Mouse (Mus musculus) intestine, embryonic 14.5 days (tissue): ENCODE data around the gene Prn. TPM values are rescaled to one million over a fixed set of nuclear protein-coding genes. Genes with fewer than 3 reads are reported as not detected.

Experiments
- ATAC-seq: fragments of 200-750 bp; cut with Nextera tagmentation; replicated peaks from 2 replicates; pipeline ENCODE4 v1.8.0; 2017; ENCODE audit warnings: low read depth, moderate number of reproducible peaks, moderate TSS enrichment, moderate library complexity; ENCODE audit not compliant: low FRiP score, low TSS enrichment
- DNase-seq: peaks from one replicate; pipeline ENCODE4 v3.0.0-alpha.2; 2018; ENCODE audit warnings: low spot score
- H3K27ac ChIP-seq: fragments of 300-500 bp; sonication (generic); 2 replicates; pipeline ENCODE4 v1.5.1; 2014; ENCODE audit warnings: low read depth, mild to moderate bottlenecking, control low read depth
- H3K27me3 ChIP-seq: fragments of 300-500 bp; sonication (generic); replicated peaks from 2 replicates; pipeline ENCODE4 v1.6.1; 2014; ENCODE audit warnings: low read length, control low read depth; ENCODE audit not compliant: control insufficient read depth, insufficient read depth
- H3K36me3 ChIP-seq: fragments of 300-500 bp; sonication (generic); 2 replicates; pipeline ENCODE4 v1.6.1; 2014; ENCODE audit warnings: low read length, control low read depth; ENCODE audit not compliant: control insufficient read depth, insufficient read depth
- H3K4me1 ChIP-seq: fragments of 300-500 bp; sonication (generic); replicated peaks from 2 replicates; pipeline ENCODE4 v1.6.1; 2014; ENCODE audit warnings: low read length, control low read depth, mixed read lengths; ENCODE audit not compliant: control insufficient read depth, insufficient read depth
- H3K4me2 ChIP-seq: fragments of 300-500 bp; sonication (generic); 2 replicates; pipeline ENCODE4 v1.6.1; 2014; ENCODE audit warnings: low read length
- H3K4me3 ChIP-seq: fragments of 300-500 bp; sonication (generic); 2 replicates; pipeline ENCODE4 v1.5.1; 2014; ENCODE audit warnings: low read depth, low read length, control low read depth, mixed read lengths
- H3K9ac ChIP-seq: fragments of 300-500 bp; sonication (generic); 2 replicates; pipeline ENCODE4 v1.6.1; 2014; ENCODE audit warnings: mild to moderate bottlenecking, low read length
- H3K9me3 ChIP-seq: fragments of 300-500 bp; sonication (generic); 2 replicates; pipeline ENCODE4 v1.6.1; 2016; ENCODE audit warnings: low read length, control low read depth; ENCODE audit not compliant: control insufficient read depth
- WGBS: fragments of 180-500 bp; shearing (Covaris S2); extraction: QIAGEN DNeasy Blood & Tissue Kit; methylation state at CpG from one replicate; pipeline ENCODE4 v1.1.7; 2014; 5-methylcytosine and 5-hydroxymethylcytosine counted together
- polyA plus RNA-seq: library from polyadenylated mRNA; unstranded; fragments of >200 nt; fragmentation: Nextera tagmentation; extraction: Ambion mirVana; gene quantifications from 2 replicates; pipeline ENCODE4 v1.2.1, GENCODE M21; 2014

The Prn gene
- polyA plus RNA-seq, 1 experiment from 2014 or later: not detected

- Histone ChIP-seq H3K9me3 (no peaks in the 10 kb centered on the region), H3K36me3 (no peaks in the 10 kb centered on the region), H3K4me3 (no peak overlapping the region), H3K27ac (no peak overlapping the region), H3K27me3 (no peaks in the 10 kb centered on the region), H3K9ac (no peak overlapping the region), H3K4me2 (no peak overlapping the region), H3K4me1 (no peaks in the 10 kb centered on the region)
- DNase-seq (no peak), ATAC-seq (no peak)
- WGBS: 51% methylated on average over 3 of the region's 3 CpGs
Observed at GRCm38 (mm10) chr2:131987950-131988349, 78.2 kb downstream of the Prn start.

GRCm38 (mm10) chr2:131988550-131988949 is 78.8 kb downstream of the Prn start:
- no peak overlapping the region for H3K27ac ChIP-seq
- DNase-seq: no peak
- WGBS: 64% methylated on average over 2 of the region's 2 CpGs
- no peaks in the 10 kb centered on the region for H3K36me3 ChIP-seq
- H3K9ac ChIP-seq: no peak overlapping the region
- ATAC-seq: no peak
- no peaks in the 10 kb centered on the region for H3K4me1 ChIP-seq
- H3K4me3 ChIP-seq: no peak overlapping the region
- H3K27me3 ChIP-seq: no peaks in the 10 kb centered on the region
- H3K9me3 ChIP-seq: no peaks in the 10 kb centered on the region
- no peak overlapping the region for H3K4me2 ChIP-seq

- H3K4me1 ChIP-seq: no peaks in the 10 kb centered on the region
- no peak overlapping the region for H3K4me3 ChIP-seq
- H3K9me3 ChIP-seq: no peaks in the 10 kb centered on the region
- H3K9ac ChIP-seq: no peak overlapping the region
- no peak overlapping the region for H3K27ac ChIP-seq
- H3K4me2 ChIP-seq: no peak overlapping the region
- no peak for DNase-seq
- no peaks in the 10 kb centered on the region for H3K36me3 ChIP-seq
- H3K27me3 ChIP-seq: no peaks in the 10 kb centered on the region
- ATAC-seq: no peak
- WGBS: 84% methylated on average over 2 of the region's 2 CpGs
Observed at GRCm38 (mm10) chr2:131992487-131992886, 82.7 kb downstream of the Prn start.

- ATAC-seq (no peak), DNase-seq (no peak)
- no peaks in the 10 kb centered on the region for H3K36me3 ChIP-seq
- WGBS: 66% methylated on average over 4 of the region's 4 CpGs
- H3K4me1 ChIP-seq: no peaks in the 10 kb centered on the region
- H3K4me2 ChIP-seq: no peak overlapping the region
- no peak overlapping the region for H3K9ac ChIP-seq
- no peak overlapping the region for H3K4me3 ChIP-seq
- no peak overlapping the region for H3K27ac ChIP-seq
- H3K9me3 ChIP-seq: no peaks in the 10 kb centered on the region
- no peaks in the 10 kb centered on the region for H3K27me3 ChIP-seq
Observed at GRCm38 (mm10) chr2:131993151-131993550, 83.4 kb downstream of the Prn start.

- H3K4me2 ChIP-seq: no peak overlapping the region
- no peaks in the 10 kb centered on the region for H3K9me3 ChIP-seq
- WGBS: 28% methylated on average over 14 of the region's 14 CpGs
- ATAC-seq (no peak), DNase-seq (no peak)
- H3K4me3 ChIP-seq: no peak overlapping the region
- no peak overlapping the region for H3K9ac ChIP-seq
- H3K36me3 ChIP-seq: no peaks in the 10 kb centered on the region
- H3K4me1 ChIP-seq: no peaks in the 10 kb centered on the region
- no peak overlapping the region for H3K27ac ChIP-seq
- H3K27me3 ChIP-seq: no peaks in the 10 kb centered on the region
Observed at GRCm38 (mm10) chr2:131993563-131994088, 83.9 kb downstream of the Prn start.

GRCm38 (mm10) chr2:131994971-131995370 is 85.2 kb downstream of the Prn start:
- Histone ChIP-seq H3K9me3 (no peaks in the 10 kb centered on the region), H3K4me3 (no peak overlapping the region), H3K27ac (no peak overlapping the region), H3K9ac (no peak overlapping the region), H3K4me1 (no peaks in the 10 kb centered on the region), H3K27me3 (no peaks in the 10 kb centered on the region), H3K4me2 (no peak overlapping the region), H3K36me3 (no peaks in the 10 kb centered on the region)
- WGBS: 88% methylated on average over 6 of the region's 6 CpGs
- ATAC-seq (no peak), DNase-seq (no peak)

- ATAC-seq: no peak
Observed at GRCm38 (mm10) chr2:131995742-131996141, 86.0 kb downstream of the Prn start.

GRCm38 (mm10) chr2:131996369-131996768 is 86.6 kb downstream of the Prn start:
- ATAC-seq (no peak), DNase-seq (no peak)
- Histone ChIP-seq H3K4me1 (no peaks in the 10 kb centered on the region), H3K27ac (no peak overlapping the region), H3K4me3 (no peak overlapping the region), H3K36me3 (no peaks in the 10 kb centered on the region), H3K9me3 (no peaks in the 10 kb centered on the region), H3K4me2 (no peak overlapping the region), H3K27me3 (no peaks in the 10 kb centered on the region), H3K9ac (no peak overlapping the region)
- WGBS: 80% methylated on average over 7 of the region's 7 CpGs

More at GRCm38 (mm10) chr2:131995742-131996141, 86.0 kb downstream of the Prn start:
- H3K27me3 ChIP-seq: no peaks in the 10 kb centered on the region
- WGBS: 91% methylated on average over 12 of the region's 12 CpGs
- no peaks in the 10 kb centered on the region for H3K4me1 ChIP-seq
- H3K9me3 ChIP-seq: no peaks in the 10 kb centered on the region
- no peak for DNase-seq
- H3K27ac ChIP-seq: no peak overlapping the region
- H3K9ac ChIP-seq: no peak overlapping the region
- no peak overlapping the region for H3K4me2 ChIP-seq
- H3K36me3 ChIP-seq: no peaks in the 10 kb centered on the region
- no peak overlapping the region for H3K4me3 ChIP-seq

- Histone ChIP-seq H3K4me1 (no peaks in the 10 kb centered on the region), H3K9ac (no peak overlapping the region), H3K4me2 (no peak overlapping the region), H3K9me3 (no peaks in the 10 kb centered on the region), H3K36me3 (no peaks in the 10 kb centered on the region), H3K4me3 (no peak overlapping the region), H3K27ac (no peak overlapping the region), H3K27me3 (no peaks in the 10 kb centered on the region)
- ATAC-seq (no peak), DNase-seq (no peak)
- WGBS: 61% methylated on average over 5 of the region's 5 CpGs
Observed at GRCm38 (mm10) chr2:131997356-131997755, 87.6 kb downstream of the Prn start.
